Mouse (Mus musculus) myocyte (in vitro differentiated cells): ENCODE data around the gene Actr3.

Experiments
- CEBPB ChIP-seq: IDR thresholded peaks from 2 replicates; pipeline ENCODE4 v1.6.1; 2011; ENCODE audit warnings: mild to moderate bottlenecking, moderate library complexity; ENCODE audit not compliant: poor library complexity, insufficient read depth, severe bottlenecking
- MAX ChIP-seq: IDR thresholded peaks from one replicate; pipeline ENCODE4 v1.6.1; 2011; ENCODE audit warnings: low read depth, mild to moderate bottlenecking, control low read depth
- MYOD1 ChIP-seq, 3 experiments: IDR thresholded peaks; one replicate each; pipeline ENCODE4 v1.6.1; 2011; ENCODE audit warnings: control low read depth in 2 of 3, low read depth in 2 of 3, mild to moderate bottlenecking in 2 of 3, moderate library complexity in 1 of 3; ENCODE audit not compliant: insufficient read length in 2 of 3, control insufficient read depth in 1 of 3
- POLR2A ChIP-seq: IDR thresholded peaks from one replicate; pipeline ENCODE4 v1.6.1; 2011; ENCODE audit warnings: low read depth, mild to moderate bottlenecking, control low read depth, moderate library complexity; ENCODE audit not compliant: insufficient read length
- POLR2AphosphoS2 ChIP-seq: IDR thresholded peaks from one replicate; pipeline ENCODE4 v1.6.1; 2011; ENCODE audit warnings: low read depth, control low read depth; ENCODE audit not compliant: insufficient read length
- SRF ChIP-seq: IDR thresholded peaks from one replicate; pipeline ENCODE4 v1.6.1; 2011; ENCODE audit warnings: low read depth; ENCODE audit not compliant: control insufficient read depth, insufficient read length
- TCF3 ChIP-seq: IDR thresholded peaks from one replicate; pipeline ENCODE4 v1.6.1; 2011; ENCODE audit warnings: low read depth, control low read depth; ENCODE audit not compliant: insufficient read length
- USF1 ChIP-seq: IDR thresholded peaks from one replicate; pipeline ENCODE4 v1.6.1; 2011; ENCODE audit warnings: low read depth, mild to moderate bottlenecking, control low read depth, moderate library complexity

DNA sequence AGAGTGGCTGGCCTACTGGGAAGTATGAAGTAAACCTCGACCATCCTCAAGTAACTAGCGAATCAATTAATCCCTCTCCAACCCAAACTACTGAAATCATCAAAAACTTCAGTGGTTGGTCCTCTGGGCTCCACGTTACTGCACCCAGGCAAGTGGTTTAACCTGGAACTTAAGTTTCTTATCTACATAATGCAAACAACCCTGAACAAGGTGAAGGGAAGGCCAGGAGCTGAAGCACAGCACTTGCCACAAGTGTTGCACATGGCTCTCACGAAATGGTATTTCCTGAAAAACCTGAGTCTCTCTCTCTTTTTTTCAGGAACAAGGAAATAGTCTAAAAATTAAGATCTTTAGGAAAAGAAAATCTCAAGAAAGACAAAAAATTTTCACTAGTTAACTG lies 4.2 kb downstream of the Actr3 start:
- TF ChIP-seq POLR2A (no peak), MAX (no peak), TCF3 (no peak), USF1 (no peak), POLR2AphosphoS2 (no peak), MYOD1 (IDR thresholded peaks at IDR 0.05; ENCODE audit: control insufficient read depth in 1 of 3, insufficient read length in 2 of 3, low read depth in 2 of 3) (no peak), SRF (no peak), CEBPB (no peak)
